Mouse (Mus musculus) limb, embryonic 10.5 days (tissue): ENCODE measurements at regions not wholly inside any gene's neighbourhood (a gene's known extent, or its start where the extent isn't known, plus 50 kb on each side); places are given as distances from the start of the nearest gene placed in this dataset.

Experiments
- DNase-seq: peaks from one replicate; pipeline ENCODE4 v3.0.0-alpha.2; 2017; ENCODE audit warnings: low spot score
- H3K27ac ChIP-seq: fragments of 300-500 bp; sonication (generic); 2 replicates; pipeline ENCODE4 v1.5.1; 2016; ENCODE audit warnings: mild to moderate bottlenecking
- H3K27me3 ChIP-seq: fragments of 300-500 bp; sonication (generic); 2 replicates; pipeline ENCODE4 v1.6.1; 2016; ENCODE audit warnings: low read depth, mild to moderate bottlenecking; ENCODE audit not compliant: poor library complexity, severe bottlenecking
- H3K36me3 ChIP-seq: fragments of 300-500 bp; sonication (generic); 2 replicates; pipeline ENCODE4 v1.6.1; 2016; ENCODE audit warnings: mild to moderate bottlenecking, moderate library complexity
- H3K4me1 ChIP-seq: fragments of 300-500 bp; sonication (generic); 2 replicates; pipeline ENCODE4 v1.6.1; 2016
- H3K4me3 ChIP-seq: fragments of 300-500 bp; sonication (generic); 2 replicates; pipeline ENCODE4 v1.5.1; 2016; ENCODE audit warnings: mild to moderate bottlenecking, moderate library complexity
- H3K9me3 ChIP-seq: fragments of 300-500 bp; sonication (generic); replicated peaks from 2 replicates; pipeline ENCODE4 v1.6.1; 2016; ENCODE audit warnings: mild to moderate bottlenecking
- WGBS: fragments of 180-500 bp; shearing (Covaris S2); methylation state at CpG from one replicate; pipeline ENCODE4 v1.1.7; 2016; 5-methylcytosine and 5-hydroxymethylcytosine counted together

GRCm38 (mm10) chr6:100363683-100364082, 76.4 kb upstream of the Rybp start:
- H3K27ac ChIP-seq, result no peak overlapping the region
- peaks cover 5% of the 10 kb centered on the region; the same call in 1 of the 2 replicates for H3K4me1 ChIP-seq
- no peak overlapping the region for H3K4me3 ChIP-seq
- no peaks in the 10 kb centered on the region for H3K9me3 ChIP-seq
- WGBS, result 73% methylated on average over 5 of the region's 5 CpGs
- no peak for DNase-seq
- H3K36me3 ChIP-seq, result no peaks in the 10 kb centered on the region
- peaks cover 24% of the 10 kb centered on the region for H3K27me3 ChIP-seq

- no peak overlapping the region for H3K4me3 ChIP-seq
- DNase-seq, result no peak
- no peak overlapping the region for H3K27ac ChIP-seq
- H3K9me3 ChIP-seq, result no peaks in the 10 kb centered on the region
- no peaks in the 10 kb centered on the region for H3K4me1 ChIP-seq
- 82% methylated on average over 11 of the region's 11 CpGs for WGBS
- H3K36me3 ChIP-seq, result no peaks in the 10 kb centered on the region
- H3K27me3 ChIP-seq, result no peaks in the 10 kb centered on the region
Observed at GRCm38 (mm10) chr6:100356617-100357399, 69.5 kb upstream of the Rybp start.

GRCm38 (mm10) chr6:100355858-100356257, 68.6 kb upstream of the Rybp start:
- no peak for DNase-seq
- H3K36me3 ChIP-seq, result no peaks in the 10 kb centered on the region
- no peak overlapping the region for H3K4me3 ChIP-seq
- no peak overlapping the region for H3K27ac ChIP-seq
- H3K9me3 ChIP-seq, result no peaks in the 10 kb centered on the region
- no peaks in the 10 kb centered on the region for H3K4me1 ChIP-seq
- no peaks in the 10 kb centered on the region for H3K27me3 ChIP-seq
- 83% methylated on average over 9 of the region's 9 CpGs for WGBS

- peaks cover 17% of the 10 kb centered on the region; the same call in 1 of the 2 replicates for H3K27me3 ChIP-seq
- WGBS, result 86% methylated on average over 7 of the region's 7 CpGs
Observed at GRCm38 (mm10) chr6:100347481-100347880, 60.2 kb upstream of the Rybp start.

GRCm38 (mm10) chr6:100345073-100345472, 57.8 kb upstream of the Rybp start:
- peaks cover 4% of the 10 kb centered on the region; the same call in 1 of the 2 replicates for H3K4me1 ChIP-seq
- H3K27ac ChIP-seq, result no peak overlapping the region
- H3K4me3 ChIP-seq, result no peak overlapping the region
- peaks cover 37% of the 10 kb centered on the region; the same call in 1 of the 2 replicates for H3K27me3 ChIP-seq
- 82% methylated on average over 3 of the region's 3 CpGs for WGBS
- DNase-seq, result no peak
- no peaks in the 10 kb centered on the region for H3K9me3 ChIP-seq
- no peaks in the 10 kb centered on the region for H3K36me3 ChIP-seq

More at GRCm38 (mm10) chr6:100347481-100347880, 60.2 kb upstream of the Rybp start:
- Histone ChIP-seq H3K36me3 (no peaks in the 10 kb centered on the region), H3K9me3 (no peaks in the 10 kb centered on the region), H3K27ac (no peak overlapping the region), H3K4me3 (no peak overlapping the region), H3K4me1 (peaks cover 4% of the 10 kb centered on the region; the same call in 1 of the 2 replicates)
- no peak for DNase-seq

- H3K9me3 ChIP-seq, result no peaks in the 10 kb centered on the region
- H3K36me3 ChIP-seq, result no peaks in the 10 kb centered on the region
- peaks cover 66% of the 10 kb centered on the region for H3K27me3 ChIP-seq
- H3K27ac ChIP-seq, result no peak overlapping the region
- DNase-seq, result no peak
- H3K4me3 ChIP-seq, result no peak overlapping the region
- WGBS, result 61% methylated on average over 13 of the region's 13 CpGs
- peaks cover 11% of the 10 kb centered on the region for H3K4me1 ChIP-seq
Observed at GRCm38 (mm10) chr6:100341305-100342290, 54.3 kb upstream of the Rybp start.

GRCm38 (mm10) chr6:100338291-100338690, 51.0 kb upstream of the Rybp start:
- peaks cover 85% of the 10 kb centered on the region for H3K27me3 ChIP-seq
- no peak overlapping the region for H3K27ac ChIP-seq
- H3K4me1 ChIP-seq, result peaks cover 25% of the 10 kb centered on the region
- 91% methylated on average over 4 of the region's 4 CpGs for WGBS
- H3K9me3 ChIP-seq, result no peaks in the 10 kb centered on the region
- no peaks in the 10 kb centered on the region for H3K36me3 ChIP-seq
- no peak for DNase-seq
- no peak overlapping the region for H3K4me3 ChIP-seq
